In the genomic region with DNA sequence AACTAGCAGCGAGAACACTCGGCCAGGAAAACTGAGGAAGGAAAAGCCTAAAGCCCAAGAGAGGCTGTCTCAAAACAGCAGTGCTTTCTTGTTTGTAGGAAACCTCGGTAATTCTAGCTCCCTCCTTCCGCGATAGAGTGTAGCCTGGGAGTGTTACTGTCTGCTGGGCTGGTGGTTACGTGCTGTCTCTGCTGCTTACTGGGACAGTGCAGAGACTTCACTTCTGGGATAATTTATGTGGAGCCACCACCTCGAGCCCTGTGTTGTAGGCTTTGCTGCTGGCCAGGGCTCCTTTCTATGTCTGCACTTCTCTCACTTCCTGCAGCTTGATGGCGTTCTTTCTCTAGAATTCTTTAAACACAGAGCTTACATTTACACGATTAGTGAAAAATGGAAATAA, we compare ENCODE assay signal across 12 mouse cellular contexts.
DNase-seq lines count a peak whose midpoint lies in the region; ATAC-seq and TF ChIP-seq lines count a peak whose summit lies in the region.
"Had no signal": no experiment of that assay in that cellular context is flagged by ENCODE, and none has a peak within 500 bp of the region (broad histone marks: within the 10 kb centered on the region; RNA-seq: fewer than 3 reads in every experiment).

No protein-coding gene starts in this region.

- H3K36me3 ChIP-seq in forebrain, embryonic 10.5 days (replicated peaks) = peaks cover 19% of the 10 kb centered on the region
- H3K36me3 ChIP-seq in forebrain, embryonic 15.5 days = no peaks in the 10 kb centered on the region
- H3K36me3 ChIP-seq in kidney, embryonic 15.5 days = peaks cover 10% of the 10 kb centered on the region; the same call in 1 of the 2 replicates
- H3K36me3 ChIP-seq in kidney, adult 2 months (ENCODE audit: control insufficient read depth, insufficient read depth, low read length) = no peaks in the 10 kb centered on the region
- peaks cover 21% of the 10 kb centered on the region for H3K36me3 ChIP-seq in intestine, postnatal 0 days (ENCODE audit: control insufficient read depth, insufficient read depth)

- no peak for ATAC-seq in forebrain, embryonic 15.5 days (replicated peaks)
- ATAC-seq in kidney, embryonic 15.5 days (replicated peaks; ENCODE audit: low FRiP score) = peak; percentile 69
- ATAC-seq in intestine, postnatal 0 days = no peak

- TF ChIP-seq POLR2A in kidney, adult 2 months (IDR thresholded peaks at IDR 0.05; ENCODE audit: low read depth, low read length) = no peak

- peaks cover 7% of the 10 kb centered on the region for H3K9me3 ChIP-seq in forebrain, embryonic 10.5 days
- H3K9me3 ChIP-seq in forebrain, embryonic 15.5 days = no peaks in the 10 kb centered on the region
- H3K9me3 ChIP-seq in kidney, embryonic 15.5 days (replicated peaks) = no peaks in the 10 kb centered on the region
- no peaks in the 10 kb centered on the region for H3K9me3 ChIP-seq in intestine, postnatal 0 days (ENCODE audit: control insufficient read depth)

- peak overlapping the region; percentile 65 for H3K27ac ChIP-seq in forebrain, embryonic 10.5 days
- H3K27ac ChIP-seq in forebrain, embryonic 15.5 days (replicated peaks) = no peak overlapping the region
- H3K27ac ChIP-seq in kidney, embryonic 15.5 days = peak overlapping the region; percentile 54
- H3K27ac ChIP-seq in kidney, adult 2 months (ENCODE audit: insufficient read depth, low read depth, low read length) = no peak overlapping the region
- H3K27ac ChIP-seq in intestine, postnatal 0 days (ENCODE audit: low read depth, low read length) = no peak overlapping the region; the same call in 1 of the 2 replicates
- H3K27ac ChIP-seq: liver, embryonic 15.5 days had no signal

- no peaks in the 10 kb centered on the region for H3K27me3 ChIP-seq in forebrain, embryonic 10.5 days (ENCODE audit: poor library complexity, severe bottlenecking)
- H3K27me3 ChIP-seq in forebrain, embryonic 15.5 days = no peaks in the 10 kb centered on the region
- H3K27me3 ChIP-seq in kidney, embryonic 15.5 days = no peaks in the 10 kb centered on the region
- no peaks in the 10 kb centered on the region for H3K27me3 ChIP-seq in kidney, adult 2 months (replicated peaks; ENCODE audit: control insufficient read depth, insufficient read depth, low read length)
- no peaks in the 10 kb centered on the region for H3K27me3 ChIP-seq in intestine, postnatal 0 days (replicated peaks; ENCODE audit: control insufficient read depth, insufficient read depth, low read length)
- H3K27me3 ChIP-seq: liver, embryonic 15.5 days had no signal

- no peak for DNase-seq in forebrain, embryonic 10.5 days (ENCODE audit: extremely low spot score, low spot score)
- no peak for DNase-seq in kidney, adult 2 months
- peak; percentile 2 to 5 for DNase-seq in CD8-positive naive resting alpha-beta T cell, adult 2 months (ENCODE audit: low read depth in 2 of 2, low spot score in 2 of 2)
- DNase-seq in testis, postnatal 10 days (ENCODE audit: low spot score) = no peak
- DNase-seq in spleen, adult 12 weeks (ENCODE audit: low spot score) = no peak
- DNase-seq: adrenal gland, postnatal 25 days; cerebellum, adult 2 months; heart, adult 18-20 months had no signal

- H3K4me2 ChIP-seq in forebrain, embryonic 15.5 days (replicated peaks) = no peak overlapping the region
- no peak overlapping the region for H3K4me2 ChIP-seq in kidney, embryonic 15.5 days
- no peak overlapping the region for H3K4me2 ChIP-seq in intestine, postnatal 0 days (replicated peaks; ENCODE audit: low read depth)
- H3K4me2 ChIP-seq: liver, embryonic 15.5 days had no signal

- H3K9ac ChIP-seq in forebrain, embryonic 15.5 days (replicated peaks) = no peak overlapping the region
- H3K9ac ChIP-seq in kidney, embryonic 15.5 days = no peak overlapping the region
- no peak overlapping the region for H3K9ac ChIP-seq in intestine, postnatal 0 days (ENCODE audit: low read depth, low read length)
- H3K9ac ChIP-seq: liver, embryonic 15.5 days had no signal

- H3K4me1 ChIP-seq in forebrain, embryonic 10.5 days = peaks cover 11% of the 10 kb centered on the region
- peaks cover 7% of the 10 kb centered on the region; the same call in 1 of the 2 replicates for H3K4me1 ChIP-seq in forebrain, embryonic 15.5 days
- H3K4me1 ChIP-seq in kidney, embryonic 15.5 days = peaks cover 12% of the 10 kb centered on the region
- no peaks in the 10 kb centered on the region for H3K4me1 ChIP-seq in kidney, adult 2 months (ENCODE audit: control insufficient read depth, insufficient read depth, low read length)
- H3K4me1 ChIP-seq in intestine, postnatal 0 days (replicated peaks; ENCODE audit: control insufficient read depth, insufficient read depth, low read length) = no peaks in the 10 kb centered on the region
- H3K4me1 ChIP-seq: liver, embryonic 15.5 days had no signal

- 77% methylated on average over 9 of the region's 9 CpGs for WGBS in forebrain, embryonic 10.5 days
- WGBS in forebrain, embryonic 15.5 days = 64% methylated on average over 9 of the region's 9 CpGs
- 19% methylated on average over 9 of the region's 9 CpGs for WGBS in kidney, embryonic 15.5 days
- WGBS in kidney, adult 2 months = 52% methylated on average over 9 of the region's 9 CpGs
- WGBS in intestine, postnatal 0 days = 53% methylated on average over 9 of the region's 9 CpGs

- no peak for TF ChIP-seq CTCF in kidney, adult 2 months (conservative IDR thresholded peaks at IDR 0.05; ENCODE audit: insufficient read depth, insufficient read length, low read depth, low read length)
- peak; percentile 31 for TF ChIP-seq CTCF in intestine, postnatal 0 days (IDR thresholded peaks at IDR 0.05; ENCODE audit: low read depth)

- no peak overlapping the region for H3K4me3 ChIP-seq in forebrain, embryonic 10.5 days
- no peak overlapping the region for H3K4me3 ChIP-seq in forebrain, embryonic 15.5 days
- H3K4me3 ChIP-seq in kidney, embryonic 15.5 days (replicated peaks) = no peak overlapping the region
- no peak overlapping the region for H3K4me3 ChIP-seq in kidney, adult 2 months (ENCODE audit: insufficient read depth, low read depth, low read length)
- no peak overlapping the region for H3K4me3 ChIP-seq in intestine, postnatal 0 days (ENCODE audit: low read depth, low read length)
- H3K4me3 ChIP-seq: liver, embryonic 15.5 days had no signal

Comparison
In these comparisons a context has a peak if more than half of its experiments do, and no peak if none do; other contexts are left out.
1. H3K27ac ChIP-seq: peak in forebrain, embryonic 10.5 days (single experiment) and kidney, embryonic 15.5 days (single experiment); none in forebrain, embryonic 15.5 days (single experiment), kidney, adult 2 months (single experiment) and intestine, postnatal 0 days (single experiment).
2. DNase-seq: peak in CD8-positive naive resting alpha-beta T cell, adult 2 months (2 of 2); none in forebrain, embryonic 10.5 days (single experiment), kidney, adult 2 months (single experiment), testis, postnatal 10 days (single experiment) and spleen, adult 12 weeks (single experiment).